In the genomic region with DNA sequence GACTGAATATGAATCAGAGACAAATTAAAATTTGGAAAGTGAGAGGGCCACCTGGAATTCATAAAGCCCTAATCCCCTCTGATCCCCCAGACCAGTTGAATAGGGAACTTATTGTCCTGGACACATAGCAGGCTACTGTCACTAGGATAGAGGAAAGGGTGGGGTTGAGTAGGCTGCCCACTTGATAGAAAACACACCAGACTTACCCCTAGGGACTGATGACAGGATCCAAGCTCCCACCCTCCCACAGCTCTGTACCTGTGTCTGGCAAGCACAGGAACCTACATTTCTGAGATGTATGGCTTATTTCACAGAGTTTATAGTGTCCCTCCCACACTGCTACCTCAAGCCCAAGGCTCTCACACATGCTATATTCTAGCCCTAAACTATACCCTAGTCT, we compare ENCODE assay signal across 24 mouse cellular contexts. TPM values are rescaled to one million over a fixed set of nuclear protein-coding genes. Genes with fewer than 3 reads are reported as not detected.
DNase-seq lines count a peak whose midpoint lies in the region; ATAC-seq and TF ChIP-seq lines count a peak whose summit lies in the region.
"Had no signal": no experiment of that assay in that cellular context is flagged by ENCODE, and none has a peak within 500 bp of the region (broad histone marks: within the 10 kb centered on the region; RNA-seq: fewer than 3 reads in every experiment).

No protein-coding gene starts in this region.

- H3K27ac ChIP-seq in heart, embryonic 12.5 days (ENCODE audit: poor library complexity, severe bottlenecking), result no peak overlapping the region
- 0 out of 2 replicates have a peak overlapping the region, but pooled peaks have one; percentile 20 for H3K27ac ChIP-seq in heart, postnatal 0 days (ENCODE audit: low read depth)
- no peak overlapping the region for H3K27ac ChIP-seq in lung, postnatal 0 days (ENCODE audit: low read length)
- H3K27ac ChIP-seq: embryonic facial prominence, embryonic 13.5 days; forebrain, embryonic 12.5 days; heart, embryonic 15.5 days; hindbrain, embryonic 14.5 days; hindbrain, postnatal 0 days had no signal

- no peak overlapping the region for H3K4me3 ChIP-seq in heart, embryonic 12.5 days
- H3K4me3 ChIP-seq in heart, postnatal 0 days (ENCODE audit: low read depth, low read length), result no peak overlapping the region
- no peak overlapping the region for H3K4me3 ChIP-seq in lung, postnatal 0 days (ENCODE audit: low read depth, low read length)
- H3K4me3 ChIP-seq: embryonic facial prominence, embryonic 13.5 days; erythroblast, embryonic 14.5 days; forebrain, embryonic 12.5 days; forebrain, embryonic 15.5 days; heart, embryonic 15.5 days had no signal

- intact Hi-C loops in heart, postnatal 36 days (cut with DNase I), result no loop called here

- ATAC-seq in heart, embryonic 12.5 days (ENCODE audit: insufficient number of reproducible peaks, low FRiP score), result no peak
- no peak for ATAC-seq in heart, postnatal 0 days (ENCODE audit: insufficient read depth, low read depth)
- 0 out of 2 replicates have a peak, but pooled peaks have one; percentile 21 for ATAC-seq in lung, postnatal 0 days
- ATAC-seq: forebrain, embryonic 15.5 days; hindbrain, postnatal 0 days; intestine, embryonic 16.5 days had no signal

- peak; percentile 95 for DNase-seq in heart, adult 11 months
- DNase-seq in heart, postnatal 0 days (ENCODE audit: low spot score), result no peak
- no peak for DNase-seq in heart, postnatal 36 days
- no peak for DNase-seq in lung, postnatal 0 days (ENCODE audit: low spot score)
- DNase-seq in lung, postnatal 10 days, result no peak
- DNase-seq: adrenal gland, adult 2 months; adrenal gland, postnatal 14 days; cerebellum, adult 11 months; cerebellum, adult 2 months; cerebellum, adult 9-11 months; cerebellum, postnatal 25 days; embryo, embryonic 11 days; gastrocnemius, postnatal 14 days; kidney, adult 8-10 months had no signal

- no peak overlapping the region for H3K4me2 ChIP-seq in heart, embryonic 12.5 days
- no peak overlapping the region for H3K4me2 ChIP-seq in heart, postnatal 0 days (ENCODE audit: low read depth, low read length)
- no peak overlapping the region for H3K4me2 ChIP-seq in lung, postnatal 0 days (replicated peaks; ENCODE audit: low read depth, low read length)
- H3K4me2 ChIP-seq: embryonic facial prominence, embryonic 13.5 days; forebrain, embryonic 12.5 days; forebrain, embryonic 15.5 days; heart, embryonic 11.5 days; heart, embryonic 15.5 days; hindbrain, embryonic 14.5 days had no signal

- peaks cover 17% of the 10 kb centered on the region for H3K4me1 ChIP-seq in heart, embryonic 12.5 days (replicated peaks)
- peaks cover 11% of the 10 kb centered on the region for H3K4me1 ChIP-seq in heart, postnatal 0 days (ENCODE audit: control insufficient read depth, insufficient read depth)
- no peaks in the 10 kb centered on the region for H3K4me1 ChIP-seq in lung, postnatal 0 days (ENCODE audit: insufficient read depth, low read depth, low read length)
- H3K4me1 ChIP-seq: embryonic facial prominence, embryonic 13.5 days had no signal

- no peak for TF ChIP-seq CTCF in heart, postnatal 0 days (IDR thresholded peaks at IDR 0.05; ENCODE audit: low read depth)
- TF ChIP-seq CTCF in lung, postnatal 0 days (IDR thresholded peaks at IDR 0.05), result no peak

- H3K27me3 ChIP-seq in heart, embryonic 12.5 days (replicated peaks), result no peaks in the 10 kb centered on the region
- no peaks in the 10 kb centered on the region for H3K27me3 ChIP-seq in heart, postnatal 0 days (ENCODE audit: control insufficient read depth, insufficient read depth, low read length)
- H3K27me3 ChIP-seq in lung, postnatal 0 days (replicated peaks; ENCODE audit: insufficient read depth, low read length), result no peaks in the 10 kb centered on the region
- H3K27me3 ChIP-seq: embryonic facial prominence, embryonic 13.5 days; forebrain, embryonic 12.5 days; forebrain, embryonic 15.5 days; heart, embryonic 15.5 days had no signal

- no peaks in the 10 kb centered on the region for H3K9me3 ChIP-seq in heart, embryonic 12.5 days (replicated peaks)
- H3K9me3 ChIP-seq in heart, postnatal 0 days (replicated peaks; ENCODE audit: control insufficient read depth, low read length), result no peaks in the 10 kb centered on the region
- H3K9me3 ChIP-seq in lung, postnatal 0 days (ENCODE audit: low read length), result no peaks in the 10 kb centered on the region
- H3K9me3 ChIP-seq: embryonic facial prominence, embryonic 13.5 days; forebrain, embryonic 12.5 days; forebrain, embryonic 15.5 days; heart, embryonic 15.5 days had no signal

- H3K9ac ChIP-seq in heart, embryonic 12.5 days, result no peak overlapping the region
- H3K9ac ChIP-seq in heart, postnatal 0 days (replicated peaks; ENCODE audit: low read depth, low read length), result no peak overlapping the region
- no peak overlapping the region for H3K9ac ChIP-seq in lung, postnatal 0 days (replicated peaks; ENCODE audit: low read depth)
- H3K9ac ChIP-seq: embryonic facial prominence, embryonic 13.5 days; forebrain, embryonic 12.5 days; forebrain, embryonic 15.5 days; heart, embryonic 15.5 days; hindbrain, embryonic 14.5 days had no signal

- no peak for TF ChIP-seq EP300 in heart, postnatal 0 days (IDR thresholded peaks at IDR 0.05; ENCODE audit: low read depth)
- TF ChIP-seq EP300 in lung, postnatal 0 days (IDR thresholded peaks at IDR 0.05), result no peak

- no peaks in the 10 kb centered on the region for H3K36me3 ChIP-seq in heart, embryonic 12.5 days
- no peaks in the 10 kb centered on the region for H3K36me3 ChIP-seq in heart, postnatal 0 days (replicated peaks; ENCODE audit: control insufficient read depth, insufficient read depth, low read length)
- no peaks in the 10 kb centered on the region for H3K36me3 ChIP-seq in lung, postnatal 0 days (ENCODE audit: insufficient read depth, low read length)
- H3K36me3 ChIP-seq: embryonic facial prominence, embryonic 13.5 days; forebrain, embryonic 12.5 days; forebrain, embryonic 15.5 days; heart, embryonic 15.5 days had no signal

RNA-seq across cellular contexts. Expression of a gene that starts 24.8 kb away (rescaled TPM):
- 6.6 and 7.8 TPM in 2 replicates for polyA plus RNA-seq in heart, embryonic 12.5 days (2016; fragmentation: Nextera tagmentation; extraction: Ambion mirVana)
- 7.3 and 7.7 TPM in 2 replicates for total RNA-seq in heart, postnatal 0 days (2014; rRNA removed; ENCODE audit: low replicate concordance)
- polyA plus RNA-seq in heart, postnatal 0 days (2015; fragmentation: Nextera tagmentation; extraction: Ambion mirVana), result 2.3 and 2.4 TPM in 2 replicates
- 10 to 100 TPM; 14.3 to 19.3 TPM for total RNA-seq in heart, postnatal 36 days (2021)
- polyA plus RNA-seq in lung, postnatal 0 days (2015; fragmentation: Nextera tagmentation; extraction: Ambion mirVana), result 12.5 and 12.7 TPM in 2 replicates
